Mouse (Mus musculus): ENCODE measurements around the gene Tenm2.
A peak's percentile ranks its signal among the peaks of the same experiment; 100 is the strongest.

Tenm2 gene

DNA sequence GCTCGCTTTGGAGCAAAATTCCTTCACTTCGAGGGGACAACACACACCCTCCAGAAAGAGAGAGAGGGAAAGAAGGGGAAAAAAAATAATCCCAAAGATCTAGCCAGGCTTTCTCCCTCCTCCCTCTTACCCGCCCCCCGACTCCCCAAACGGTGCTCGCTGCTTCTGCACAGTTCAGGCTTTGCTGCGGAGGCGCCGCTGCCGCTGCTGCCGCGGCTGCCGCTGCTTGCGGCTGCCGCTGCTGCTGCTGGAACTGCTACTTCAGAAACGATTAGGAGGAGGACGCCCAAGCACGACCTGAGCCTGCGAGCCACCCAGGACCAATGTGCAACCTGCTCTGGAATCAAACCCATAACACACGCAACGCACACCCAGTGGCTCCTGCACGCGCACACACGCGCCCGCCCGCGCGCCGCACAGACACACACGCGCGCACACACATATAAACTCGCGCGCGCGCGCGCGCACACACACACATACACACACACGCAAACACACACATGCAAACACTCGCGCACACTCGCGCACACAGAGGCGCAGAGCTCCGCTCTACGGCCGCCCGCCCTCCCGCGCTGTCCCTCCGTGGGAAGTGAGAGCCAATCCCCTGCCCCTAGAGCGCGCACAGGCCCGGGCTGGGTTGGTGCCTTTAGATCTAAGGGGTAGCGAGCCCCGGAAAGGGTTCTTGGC is at the start of gene Tenm2:
Tenm2 (minus strand) TSS at position 51 of the 687 bp plus-strand sequence.
- peak; percentile 75 for DNase-seq (ENCODE audit: low spot score)

DNA sequence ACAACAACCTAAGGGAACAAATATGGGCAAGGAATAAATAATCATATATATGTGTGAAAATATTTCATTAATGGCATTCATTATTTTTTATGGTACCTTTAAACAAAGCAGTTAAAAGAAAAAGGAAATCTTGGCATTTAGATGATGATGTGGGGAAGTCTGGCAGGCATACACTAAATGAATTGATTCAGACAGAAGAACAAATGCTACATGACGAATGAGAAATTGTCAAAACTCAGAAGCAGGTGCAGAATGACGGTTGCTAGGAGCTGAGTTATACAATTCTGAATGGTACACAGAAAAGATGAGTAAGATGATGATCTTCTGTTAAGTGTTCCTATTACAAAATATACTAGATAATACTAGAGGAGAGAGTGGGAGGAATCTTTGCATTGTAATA is 49.4 kb upstream of the Tenm2 start:
- DNase-seq (ENCODE audit: low spot score), result no peak

DNA sequence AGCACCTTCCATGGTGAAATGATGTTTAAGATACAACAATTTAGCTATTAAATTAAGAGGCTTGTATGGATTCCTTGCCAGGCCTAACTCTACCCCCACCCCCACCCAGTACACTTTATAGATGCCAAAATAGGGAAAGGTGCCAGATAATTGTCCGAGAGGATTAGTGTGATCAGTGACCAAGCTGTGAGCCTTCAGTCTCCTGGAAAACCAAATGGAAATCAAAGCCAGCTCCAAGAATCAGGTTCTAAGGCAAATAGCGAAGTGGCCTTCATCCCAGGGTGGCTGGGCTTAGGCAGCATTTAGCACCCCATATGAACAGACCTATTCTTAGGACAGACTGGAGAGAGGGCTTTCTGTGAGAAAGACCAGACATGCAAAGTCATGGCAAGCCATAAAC is 13.0 kb upstream of the Tenm2 start:
- no peak for DNase-seq (ENCODE audit: low spot score)

DNA sequence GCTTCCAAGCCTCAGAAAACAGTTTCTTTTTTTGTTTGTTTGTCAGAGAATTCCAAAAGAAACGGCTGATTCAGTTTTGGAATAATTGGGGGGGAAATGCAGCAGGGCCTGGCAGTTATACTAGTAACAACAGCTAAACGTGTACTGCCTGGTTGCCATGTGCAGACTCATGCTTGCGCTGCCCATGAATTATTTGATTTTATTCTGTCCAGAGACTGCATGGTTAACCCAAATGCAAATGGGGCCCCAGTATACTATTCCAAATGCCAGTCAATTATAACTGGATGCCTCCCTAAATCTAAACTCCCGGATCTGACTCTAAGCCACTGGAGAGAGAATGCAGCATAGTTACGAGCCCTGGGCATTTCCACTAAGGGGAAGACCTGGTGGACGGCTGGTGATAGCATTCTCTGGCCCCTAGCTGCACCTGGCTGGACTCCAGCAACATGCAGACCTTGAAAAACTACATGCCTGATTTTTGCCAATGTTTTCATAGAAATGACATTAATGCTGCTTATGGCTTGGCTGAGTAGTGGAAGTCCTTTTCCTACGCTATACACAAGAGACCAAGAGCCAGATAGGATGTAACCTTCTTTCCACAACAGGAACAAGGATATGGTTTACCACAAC is 1.4 kb upstream of the Tenm2 start:
- DNase-seq (ENCODE audit: low spot score), result no peak

DNA sequence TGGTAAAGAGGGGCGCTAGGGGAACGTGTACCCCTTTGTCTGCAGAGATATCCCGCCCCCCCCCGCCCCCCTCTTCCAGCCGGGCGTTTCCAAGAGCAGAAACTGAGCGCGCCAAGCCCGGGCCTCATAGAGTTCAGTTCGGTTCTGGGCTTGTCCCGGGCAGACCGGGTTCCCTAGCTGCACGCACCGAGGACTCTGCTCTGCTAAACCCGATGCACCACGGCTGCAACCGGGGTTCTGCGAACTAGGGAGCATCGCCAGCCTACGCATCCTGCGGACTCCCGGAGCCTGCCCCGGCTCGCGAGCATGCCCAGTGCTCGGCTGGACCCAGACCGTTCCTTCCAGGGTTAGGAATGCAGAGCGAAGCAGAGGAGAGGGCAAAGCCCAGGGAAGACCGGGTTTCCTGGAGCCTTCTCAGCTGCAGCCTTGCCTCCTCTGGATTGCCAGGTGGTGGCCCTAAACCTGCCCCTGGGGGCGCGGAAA is 878 bp upstream of the Tenm2 start:
- peak; percentile 34 for DNase-seq (ENCODE audit: low spot score)

DNA sequence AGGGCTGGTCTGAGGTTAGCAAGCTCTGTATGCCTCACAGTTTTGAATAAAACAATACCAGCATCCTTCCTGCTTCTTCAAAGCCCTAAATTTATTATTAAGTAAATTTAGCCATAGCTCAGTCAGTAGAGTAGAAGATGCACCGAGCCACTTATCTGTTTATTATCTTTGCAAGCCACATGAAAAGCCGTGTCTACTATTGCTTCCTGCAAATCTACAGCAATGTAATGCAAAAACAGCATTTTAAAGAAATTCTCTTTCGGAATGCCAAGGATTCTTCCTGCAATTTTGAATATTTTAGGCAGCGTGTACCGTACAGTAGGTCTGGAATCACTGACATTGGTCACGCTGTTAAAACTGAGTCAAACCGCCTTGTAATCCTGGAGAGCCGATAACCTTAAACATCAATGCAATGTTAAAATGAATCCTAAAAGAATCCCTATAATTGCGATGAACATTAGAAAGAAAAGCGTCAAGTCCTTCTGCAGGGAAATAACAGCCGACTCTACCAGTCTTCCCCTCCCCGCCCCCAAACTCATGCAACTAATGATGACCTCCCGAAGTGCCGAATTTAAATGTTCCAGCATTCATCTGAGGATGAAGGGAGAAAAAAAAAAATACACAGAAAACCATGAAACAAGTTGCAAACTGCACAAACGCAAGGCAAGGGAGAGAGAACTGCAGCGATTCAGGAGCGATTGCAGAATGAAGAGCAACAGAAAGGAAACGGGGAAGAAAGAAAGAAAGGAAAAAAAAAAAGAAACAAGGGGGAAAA is 556 bp downstream of the Tenm2 start:
- DNase-seq (ENCODE audit: low spot score), result no peak

DNA sequence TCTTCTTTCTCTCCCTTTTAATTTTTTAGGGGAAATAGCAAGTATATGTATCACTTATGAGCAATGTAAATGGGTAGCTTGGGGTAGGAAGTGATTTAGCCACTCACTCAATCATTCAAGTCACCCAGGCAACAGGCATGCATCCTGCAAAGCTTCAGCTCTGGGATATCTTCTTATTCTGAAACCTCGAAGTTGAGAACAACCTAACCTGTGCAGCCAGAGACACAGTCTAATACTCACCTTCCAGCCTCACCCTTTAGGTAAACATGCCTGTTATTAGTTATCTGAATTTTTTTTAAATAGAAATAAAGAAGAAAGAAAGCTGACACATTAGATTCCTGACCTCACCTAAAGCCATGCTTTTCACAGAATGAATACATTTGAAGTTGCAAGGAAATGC is 8.4 kb downstream of the Tenm2 start:
- no peak for DNase-seq (ENCODE audit: low spot score)

DNA sequence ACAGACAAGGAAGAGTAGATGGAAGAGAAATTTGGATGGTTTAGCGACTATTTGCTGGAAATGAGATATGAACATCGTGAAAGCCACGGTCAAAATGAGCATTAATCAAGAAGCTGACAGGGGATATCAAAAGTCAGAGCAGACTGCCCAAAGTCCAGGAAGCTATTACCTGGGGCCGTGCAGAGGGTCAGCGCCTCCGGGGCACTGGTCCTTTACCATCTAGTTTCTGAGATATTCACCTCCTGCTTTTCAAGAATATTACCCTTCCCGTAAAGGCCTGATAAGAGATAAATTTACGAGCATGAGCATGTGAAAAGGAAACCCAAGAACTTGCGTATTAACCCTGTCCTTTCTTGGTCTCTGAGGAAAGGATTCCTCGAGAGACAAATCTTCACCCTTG is 8.8 kb downstream of the Tenm2 start:
- DNase-seq (ENCODE audit: low spot score), result no peak

DNA sequence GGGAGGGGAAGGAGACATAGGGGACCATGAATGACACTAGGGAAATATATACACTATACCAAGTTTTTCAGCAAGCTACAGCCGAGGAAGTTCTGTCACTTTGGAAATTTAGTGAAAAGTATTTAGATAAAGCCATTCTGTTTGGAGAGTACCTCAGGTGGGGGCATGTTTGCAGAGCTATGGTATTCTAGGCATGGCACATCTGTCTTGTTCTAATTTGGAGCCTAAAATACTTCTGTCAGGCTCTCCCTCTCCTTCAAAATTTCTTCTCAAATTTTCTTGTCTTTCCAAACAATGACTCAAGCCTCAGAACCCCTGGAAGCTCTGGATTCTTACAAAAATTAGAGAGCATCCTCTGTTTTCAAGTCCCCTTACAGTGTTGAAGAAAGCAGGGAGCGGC is 13.0 kb downstream of the Tenm2 start:
- no peak for DNase-seq (ENCODE audit: low spot score)

DNA sequence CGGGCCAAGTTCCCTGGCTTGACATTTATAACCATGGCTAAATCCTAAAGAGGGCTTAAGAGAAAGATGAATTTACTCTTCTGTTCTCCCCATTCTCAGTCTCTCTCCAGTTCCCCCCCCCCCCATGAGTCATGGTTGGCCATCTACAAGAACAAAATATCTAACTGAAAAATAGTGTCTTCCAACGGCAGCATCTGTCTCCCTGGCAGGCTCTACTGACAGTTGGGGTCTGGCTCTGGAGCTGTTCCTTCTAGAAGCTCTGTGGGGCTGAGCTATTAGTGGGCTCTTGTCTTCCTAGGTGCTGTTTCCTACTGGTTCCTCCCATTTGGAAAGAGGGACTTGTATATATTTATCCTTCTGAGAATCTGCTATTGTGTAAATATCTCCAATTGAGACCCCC is 13.7 kb downstream of the Tenm2 start:
- no peak for DNase-seq (ENCODE audit: low spot score)

DNA sequence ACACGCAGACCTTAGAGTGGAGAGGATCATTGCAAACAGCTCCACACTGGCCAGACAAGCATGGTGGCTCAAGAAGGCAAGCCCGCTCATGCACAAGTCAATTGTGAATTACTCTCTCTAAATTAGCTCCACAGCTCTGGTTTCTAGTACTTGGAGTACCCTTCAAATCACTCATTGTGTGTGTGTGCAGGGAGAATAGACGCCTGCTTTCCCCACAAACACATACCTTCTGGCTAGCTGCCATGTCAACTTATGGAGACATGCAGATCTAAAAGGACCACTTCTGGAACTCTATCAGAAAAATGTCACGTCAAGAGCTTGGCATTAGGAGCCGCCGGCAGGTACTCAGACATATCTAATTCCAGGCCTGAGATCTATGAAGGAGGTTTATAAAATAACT is 14.8 kb downstream of the Tenm2 start:
- DNase-seq (ENCODE audit: low spot score), result no peak

DNA sequence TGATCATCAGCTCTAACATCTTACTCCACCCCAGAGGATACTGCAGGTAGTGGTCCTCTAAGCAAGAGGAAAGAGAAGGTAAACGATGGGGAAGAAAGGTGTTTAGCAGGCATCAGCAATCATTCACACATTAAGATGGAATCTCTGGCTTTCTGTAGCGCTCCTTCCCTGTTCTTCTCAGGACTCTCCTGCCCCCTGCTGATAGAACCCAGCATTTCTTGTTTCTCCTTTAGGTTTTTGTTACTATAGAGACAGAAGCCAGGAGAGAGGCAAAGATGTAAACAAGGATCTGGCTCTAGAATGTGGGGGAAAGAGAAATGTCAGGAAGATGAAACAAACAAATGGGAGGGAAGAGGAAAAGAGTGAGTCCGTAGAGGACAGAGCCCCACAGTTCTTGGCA is 49.6 kb downstream of the Tenm2 start:
- peak; percentile 67 for DNase-seq (ENCODE audit: low spot score)

DNA sequence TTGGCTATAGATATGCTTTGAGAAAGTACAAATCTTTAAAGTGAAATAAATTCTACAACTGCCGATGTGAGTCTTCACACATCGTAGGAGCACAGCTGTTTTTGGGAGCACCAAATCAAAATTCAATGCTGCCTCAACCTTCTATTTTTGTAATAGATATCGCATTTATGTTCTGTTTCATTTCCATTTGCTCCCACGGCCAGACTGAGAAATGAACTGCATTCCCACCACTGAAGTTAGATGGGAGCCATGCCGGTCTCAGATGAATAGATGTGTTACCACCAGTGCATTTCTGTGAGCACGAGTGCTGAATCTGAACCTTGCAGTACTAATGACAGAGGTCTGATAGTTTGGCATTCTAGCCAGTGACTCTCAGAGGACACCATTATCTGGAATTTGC is 58.3 kb downstream of the Tenm2 start:
- DNase-seq (ENCODE audit: low spot score), result no peak

DNA sequence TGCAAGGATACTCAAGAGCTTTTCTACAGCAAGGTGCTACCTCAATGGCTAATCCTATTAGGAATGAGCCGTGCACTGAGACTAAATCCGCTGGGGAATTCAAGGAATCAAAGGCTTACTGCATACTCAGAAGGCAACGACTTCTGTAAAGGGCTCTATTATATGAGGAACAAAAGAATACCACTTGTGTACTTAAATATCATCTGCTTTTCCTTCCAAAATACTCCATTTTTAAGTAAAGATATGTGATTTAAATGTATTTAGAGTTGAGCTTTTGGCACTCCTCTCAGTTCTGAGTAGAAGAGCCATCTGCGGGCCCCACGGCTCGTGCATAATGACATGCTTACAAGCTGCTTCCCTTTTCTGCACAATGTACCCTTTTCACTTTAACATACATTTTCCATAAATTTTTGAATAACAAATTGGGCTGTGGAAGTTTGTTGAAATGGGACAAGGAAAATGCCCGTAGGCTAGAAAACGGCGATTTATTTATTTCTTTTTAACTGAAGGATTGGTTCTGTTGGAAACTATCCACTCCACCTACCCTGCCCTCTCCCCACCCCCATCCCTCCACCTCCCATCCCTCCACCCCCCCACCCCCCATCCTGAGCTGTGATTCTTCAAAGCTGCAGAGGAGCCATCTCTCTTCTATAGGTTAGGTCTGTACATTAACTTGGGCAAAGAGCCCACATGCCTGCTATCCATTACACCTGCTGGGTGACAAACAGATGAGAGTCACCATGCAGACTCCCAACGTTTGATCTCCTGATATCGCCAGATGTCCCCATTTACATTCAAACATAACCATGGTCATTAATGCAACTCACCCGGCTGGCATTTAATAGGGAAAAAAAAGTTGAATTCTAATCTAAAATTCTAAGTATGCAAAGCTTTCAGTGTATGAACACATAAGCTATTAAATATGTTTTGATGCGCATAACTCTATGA is 81.6 kb downstream of the Tenm2 start:
- peak; percentile 47 for DNase-seq (ENCODE audit: low spot score)

DNA sequence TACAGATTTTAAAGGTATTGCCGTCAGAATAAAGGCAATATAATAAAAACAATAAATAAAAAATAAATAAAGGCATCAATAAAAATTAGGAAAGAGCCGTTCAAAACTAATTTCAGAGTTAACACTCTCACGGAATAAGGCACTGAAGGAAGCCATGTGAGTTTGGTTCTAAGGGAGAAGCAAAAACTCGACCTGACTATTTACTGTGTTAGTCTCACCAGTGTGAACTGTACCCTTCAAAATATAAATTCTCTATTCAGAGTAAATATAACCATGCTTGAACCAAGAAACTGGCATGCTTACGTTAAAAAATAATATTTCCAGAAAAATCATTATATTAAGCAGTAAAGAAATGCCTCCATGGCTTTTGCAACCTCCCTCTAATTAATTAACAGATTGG is 82.4 kb downstream of the Tenm2 start:
- DNase-seq (ENCODE audit: low spot score), result no peak

DNA sequence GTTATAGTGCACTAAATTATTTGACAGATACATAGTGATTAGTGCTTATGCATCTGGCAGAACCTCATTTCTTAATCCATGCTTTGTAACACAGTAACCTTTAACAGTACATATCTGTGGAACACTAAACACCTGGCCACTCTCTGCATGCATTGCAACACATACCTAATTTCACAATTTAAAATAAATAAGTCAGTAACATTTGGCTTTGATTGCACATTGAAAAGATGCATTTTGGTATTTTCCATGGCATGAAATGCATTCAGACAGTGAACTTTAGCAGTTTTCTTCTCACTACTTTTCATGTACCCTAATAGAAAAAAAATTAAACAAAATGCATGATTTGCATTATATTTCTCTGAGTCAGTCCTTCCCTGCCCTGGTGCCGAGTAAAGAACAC is 85.8 kb downstream of the Tenm2 start:
- DNase-seq (ENCODE audit: low spot score), result no peak

DNA sequence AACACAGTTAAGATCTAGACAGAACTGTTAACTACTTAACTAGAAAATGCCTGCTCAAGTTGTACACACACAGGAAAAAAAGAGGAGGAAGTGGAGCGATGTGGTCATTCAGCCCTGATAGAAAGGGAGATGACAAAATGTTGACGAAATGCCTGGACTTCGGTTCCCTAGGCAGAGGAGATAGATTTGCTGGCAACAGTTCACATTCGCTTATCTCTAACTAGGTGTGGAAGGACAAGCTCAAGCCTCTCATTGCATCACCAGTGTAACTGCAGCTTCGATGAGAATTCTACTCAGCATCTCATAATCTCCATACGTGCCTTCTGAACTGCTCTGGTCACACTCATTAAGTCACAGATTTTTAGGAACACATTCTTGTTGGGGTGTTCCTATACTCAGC is 91.8 kb downstream of the Tenm2 start:
- DNase-seq (ENCODE audit: low spot score), result no peak

DNA sequence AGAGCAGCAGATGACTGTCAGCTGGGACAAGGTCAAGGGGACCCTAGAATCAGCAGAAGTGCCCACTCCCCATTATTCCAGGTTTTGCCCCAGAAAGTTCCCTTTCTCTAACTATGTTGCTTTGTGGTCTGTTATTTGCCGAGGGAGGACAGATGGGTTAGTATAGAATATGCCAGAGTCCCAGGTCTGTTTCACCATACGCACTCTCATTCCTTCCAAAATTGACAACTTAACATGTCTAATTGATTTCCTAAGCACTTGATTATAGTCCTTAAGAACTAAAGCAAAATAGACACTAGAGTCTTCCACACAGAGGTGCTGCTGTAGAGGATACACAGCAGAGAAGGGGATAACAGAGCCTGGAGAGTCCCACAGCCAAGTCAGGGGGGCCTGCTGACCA is 92.3 kb downstream of the Tenm2 start:
- no peak for DNase-seq (ENCODE audit: low spot score)

DNA sequence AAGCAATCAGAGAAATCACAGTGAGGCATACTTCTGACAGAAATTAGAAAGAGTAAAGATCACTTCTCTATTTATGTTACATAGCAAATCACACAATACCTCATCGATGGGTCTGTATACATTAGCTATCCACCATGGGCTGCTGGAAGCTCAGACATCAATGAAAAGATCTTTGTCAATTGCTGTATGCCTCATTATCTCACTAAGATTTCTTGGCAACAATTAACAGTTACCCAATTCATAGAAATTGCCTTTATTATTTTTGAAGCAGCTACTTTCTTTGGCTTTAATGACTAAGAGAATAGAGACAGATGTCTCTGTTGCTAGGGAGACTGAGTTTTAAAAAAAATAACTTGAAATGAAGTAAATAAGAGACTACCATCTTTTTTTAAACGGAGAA is 106.9 kb downstream of the Tenm2 start:
- DNase-seq (ENCODE audit: low spot score), result no peak

DNA sequence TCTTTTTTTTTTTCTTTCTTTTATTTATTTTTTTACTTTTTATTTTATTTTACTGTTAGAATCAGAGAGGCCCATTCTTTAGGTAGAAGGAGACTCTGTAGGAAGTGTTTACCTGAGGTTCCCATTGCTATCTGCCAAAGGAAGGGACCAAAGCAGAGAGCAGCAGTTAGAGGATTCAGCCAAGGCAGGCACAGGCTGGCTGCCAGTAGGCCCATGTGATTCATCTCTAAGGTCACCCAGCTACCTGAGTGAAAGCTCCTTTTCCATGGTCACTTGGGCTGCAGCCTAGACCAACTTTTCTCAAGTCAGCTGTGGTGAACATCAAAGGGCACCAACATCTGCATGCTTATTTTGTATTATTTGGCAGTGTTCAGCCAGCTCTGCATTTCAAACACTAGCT is 117.7 kb downstream of the Tenm2 start:
- no peak for DNase-seq (ENCODE audit: low spot score)

DNA sequence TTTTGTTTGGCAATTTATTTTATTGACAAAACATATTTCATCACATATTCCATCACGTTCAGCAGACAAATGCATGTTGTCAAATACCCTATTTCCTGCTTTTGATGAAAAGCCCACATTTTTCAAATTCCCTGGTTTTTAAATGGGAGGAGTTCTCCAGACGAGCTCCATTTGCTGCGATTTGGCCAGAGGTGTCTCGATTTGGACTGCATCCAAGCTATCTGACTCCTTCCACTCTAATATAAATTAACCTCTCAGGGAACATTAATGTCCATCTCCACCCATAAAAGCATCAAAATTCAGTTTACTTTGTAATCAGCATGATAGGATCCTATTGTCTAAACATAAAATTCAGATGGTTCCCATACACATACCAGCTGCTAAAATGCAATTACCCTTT is 120.6 kb downstream of the Tenm2 start:
- DNase-seq (ENCODE audit: low spot score), result no peak

DNA sequence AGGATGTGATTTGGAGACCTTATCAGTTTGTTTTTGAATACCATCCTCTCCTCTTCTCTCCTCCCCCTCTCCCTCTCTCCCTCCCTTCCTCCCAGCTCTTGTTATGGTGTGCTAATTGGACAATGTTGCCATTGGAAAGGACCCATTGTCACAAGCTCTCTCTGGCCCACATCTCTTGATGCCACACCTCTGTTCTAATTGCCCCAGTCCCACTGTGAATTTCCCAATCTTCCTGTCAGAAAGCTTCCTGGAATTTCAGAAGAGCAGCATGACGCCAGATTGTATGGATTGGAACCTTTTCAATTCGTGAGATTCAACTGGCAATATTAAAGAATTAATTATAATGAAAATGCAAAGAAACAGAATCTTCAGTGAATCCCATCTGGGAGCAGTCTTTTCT is 128.7 kb downstream of the Tenm2 start:
- no peak for DNase-seq (ENCODE audit: low spot score)

Data from left cerebral cortex, adult 11 months (tissue).